Mouse (Mus musculus) lung, adult 2 months (tissue): ENCODE measurements around the gene Lst1.

ENCODE experiments used
- CTCF ChIP-seq: fragments of 200-500 bp; IDR thresholded peaks from 2 replicates; pipeline ENCODE4 v1.5.1; 2011; ENCODE audit warnings: mild to moderate bottlenecking, low read length, control low read depth; ENCODE audit not compliant: insufficient read depth
- POLR2A ChIP-seq: fragments of 200-500 bp; IDR thresholded peaks from 2 replicates; pipeline ENCODE4 v1.6.1; 2011; ENCODE audit warnings: low read depth, mild to moderate bottlenecking, control low read depth, low read length, borderline replicate concordance; ENCODE audit errors: extremely low read depth

DNA sequence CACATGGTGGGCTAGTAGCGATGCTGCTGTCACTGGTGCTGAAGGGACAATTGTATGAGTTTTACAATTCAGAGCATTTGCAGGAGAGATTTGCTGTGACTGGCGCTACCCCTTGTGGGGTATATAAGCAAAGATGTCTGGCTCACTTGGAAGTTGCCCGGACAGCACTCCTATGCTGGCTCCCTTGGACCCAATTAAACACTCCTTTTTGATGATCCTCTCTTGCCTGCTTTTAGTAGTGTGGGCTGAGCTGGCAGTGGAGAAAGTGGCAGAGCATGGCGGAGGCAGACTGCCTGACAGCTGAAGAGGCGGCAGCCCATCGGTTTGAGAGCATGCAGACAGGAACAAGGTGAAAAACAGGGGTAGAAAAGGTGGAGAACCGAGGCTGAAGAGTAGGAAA, 20.4 kb downstream of the Lst1 start:
- TF ChIP-seq POLR2A: no peak
- TF ChIP-seq CTCF: no peak
